Comparison of ENCODE assay signal across 20 mouse cellular contexts in the genomic region with DNA sequence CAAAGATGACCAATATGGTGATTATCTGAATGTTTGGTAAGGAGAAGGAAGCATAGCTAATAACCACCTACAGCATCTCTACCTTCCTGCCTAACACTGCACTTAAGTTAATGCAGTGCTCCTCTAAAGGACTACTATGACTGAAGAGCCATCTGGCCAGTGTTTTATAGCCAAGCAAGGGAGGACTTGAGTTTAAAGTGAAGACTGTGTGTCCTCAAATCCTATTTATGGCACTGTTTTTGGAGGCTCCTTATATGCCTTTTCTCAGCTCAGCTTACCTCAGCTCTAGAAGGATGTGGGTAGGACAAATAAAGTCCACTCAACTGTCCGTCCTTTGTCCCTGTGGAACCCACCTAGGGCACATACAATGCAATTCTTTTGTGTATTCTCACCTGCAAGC.
A peak's percentile ranks its signal among the peaks of the same experiment; 100 is the strongest.
DNase-seq lines count a peak whose midpoint lies in the region; ATAC-seq lines count a peak whose summit lies in the region.
"Had no signal": no experiment of that assay in that cellular context is flagged by ENCODE, and none has a peak within 500 bp of the region (broad histone marks: within the 10 kb centered on the region; RNA-seq: fewer than 3 reads in every experiment).

No protein-coding gene starts in this region.

- ATAC-seq in frontal cortex, adult (ENCODE audit: low TSS enrichment) = peak; percentile 94
- ATAC-seq: activated CD4-positive, CD25-positive, alpha-beta regulatory T cell, adult 4 months; CD4-positive, CD25-positive, alpha-beta regulatory T cell, adult 4 months; Patski had no signal

- DNase-seq in frontal cortex, postnatal 25 days (ENCODE audit: low spot score in 2 of 2) = no peak
- peak; percentile 32 for DNase-seq in brain, adult 2 months (ENCODE audit: low read depth, low spot score)
- peak; percentile 16 for DNase-seq in telencephalon, adult 2 months (ENCODE audit: low read depth, low spot score)
- no peak for DNase-seq in urinary bladder, postnatal 4 days (ENCODE audit: low spot score in 2 of 2)
- no peak for DNase-seq in embryo, embryonic 10 days (ENCODE audit: low spot score)
- DNase-seq: adrenal gland, adult 2 months; adrenal gland, adult 8-10 months; adrenal gland, postnatal 10 days; adrenal gland, postnatal 14 days; adrenal gland, postnatal 25 days; adrenal gland, postnatal 36 days; B cell, adult 2 months; cerebellum, adult 11 months; cerebellum, adult 11-12 months; cerebellum, adult 18-20 months; cerebellum, adult 2 months had no signal

Comparison
In these comparisons a context has a peak if more than half of its experiments do, and no peak if none do; other contexts are left out.
1. DNase-seq: peak in brain, adult 2 months (single experiment) and telencephalon, adult 2 months (single experiment); none in frontal cortex, postnatal 25 days (0 of 2), urinary bladder, postnatal 4 days (0 of 2) and embryo, embryonic 10 days (single experiment).